Mouse (Mus musculus): ENCODE measurements around the gene Ric8a. TPM values are rescaled to one million over a fixed set of nuclear protein-coding genes. Genes with fewer than 3 reads are reported as not detected.
A peak's percentile ranks its signal among the peaks of the same experiment; 100 is the strongest.
"Not testable (repeated sequence)": the region's sequence is repeated elsewhere in the genome, so short reads cannot be mapped to it uniquely, and the experiment has no call there.

Gene Ric8a
- total and polyA plus RNA-seq, 3 experiments: 20.1 to 37.6 (median 23.6) TPM

DNA sequence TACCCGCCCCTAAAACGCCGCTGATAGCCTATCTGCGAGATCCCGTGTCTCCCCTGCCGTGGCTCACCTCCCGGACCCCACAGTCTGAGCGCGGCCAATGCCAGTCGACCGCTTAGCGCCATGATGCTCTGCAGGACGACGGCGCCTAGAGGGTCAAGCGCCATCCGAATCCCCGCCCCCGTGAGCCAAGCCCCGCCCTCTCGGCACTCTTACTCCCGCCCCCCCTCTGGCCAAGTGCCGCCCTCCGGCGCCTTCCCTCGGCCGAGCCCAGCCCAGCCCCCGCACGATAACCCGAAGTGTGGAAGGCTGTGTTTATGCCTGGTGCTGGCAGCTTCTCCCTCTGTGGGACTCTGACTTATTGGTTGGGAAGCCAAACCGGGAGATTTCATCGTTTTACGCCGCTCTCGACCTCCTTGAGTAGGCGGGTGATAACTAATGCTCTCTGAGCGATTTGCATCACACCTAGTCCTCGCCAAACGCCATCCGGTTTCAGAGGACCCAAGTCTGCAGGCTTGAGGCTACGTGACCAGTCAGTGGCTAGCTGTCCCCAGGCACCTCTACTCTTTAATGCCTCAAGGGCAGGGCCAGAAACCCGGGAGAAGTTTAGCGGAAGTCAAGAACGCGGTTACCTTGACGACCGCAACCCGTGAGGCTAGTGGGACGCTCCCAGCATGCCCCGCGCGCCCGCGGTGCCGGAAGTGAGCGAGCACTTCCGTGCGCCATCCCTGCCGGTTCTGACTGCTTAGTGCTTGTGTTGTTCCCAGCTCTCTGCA lies 25.1 kb downstream of the Ric8a start, which contains the start of the genes Psmd13 and Sirt3:
Gene Psmd13, plus strand, starts transcription at position 273 of the 773 bp plus-strand sequence.
Gene Sirt3, minus strand, starts transcription at position 614 of the 773 bp plus-strand sequence.
- peak within 1 kb of the TSS; percentile 83 for H3K9ac ChIP-seq (ENCODE audit: low read depth, low read length)
- intact Hi-C loops (cut with DNase I): loop anchor here (1.0 to 5.0 kb wide), 2 partner anchors 25 to 35 kb away; partner anchors contain the start of genes Bet1l, Odf3 and Scgb1c1

DNA sequence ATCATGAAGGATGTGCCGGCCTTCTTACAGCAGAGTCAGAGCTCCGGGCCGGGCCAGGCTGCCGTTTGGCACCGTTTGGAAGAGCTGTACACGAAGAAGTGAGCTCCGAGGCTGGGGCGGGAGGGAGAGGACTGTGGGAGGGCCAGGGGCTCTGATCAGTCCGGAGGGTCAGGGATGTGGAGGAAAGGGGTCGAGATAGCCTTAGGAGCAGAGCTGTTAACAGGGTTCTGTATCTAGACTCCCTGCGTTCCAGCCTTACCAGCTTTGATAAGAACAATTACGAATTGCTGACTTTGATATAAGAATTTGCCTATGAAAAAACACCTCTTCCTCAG lies 25.7 kb downstream of the Ric8a start:
- Histone ChIP-seq H3K79me2 (replicated peaks; ENCODE audit: control insufficient read depth, insufficient read depth, low read length) (no peaks in the 10 kb centered on the region; the same call in 1 of the 2 replicates), H3K27me3 (ENCODE audit: control insufficient read depth, insufficient read depth, low read length) (no peaks in the 10 kb centered on the region), H3K9ac (ENCODE audit: low read depth, low read length) (peak overlapping the region; percentile 57), H3K27ac (peak overlapping the region; percentile 91), H3K4me1 (ENCODE audit: control insufficient read depth, insufficient read depth, low read length) (peaks cover 2% of the 10 kb centered on the region), H3K4me3 (peak overlapping the region; percentile 72), H3K36me3 (ENCODE audit: control insufficient read depth, insufficient read depth, low read length) (no peaks in the 10 kb centered on the region)
- 1% methylated on average over 12 of the region's 12 CpGs for WGBS
- intact Hi-C loops (cut with DNase I): loop anchor here (1.0 to 5.0 kb wide), 2 partner anchors 25 to 35 kb away; partner anchors contain the start of genes Bet1l, Odf3 and Scgb1c1
- no peak for DNase-seq
- TF ChIP-seq CTCF (IDR thresholded peaks at IDR 0.05) (no peak), EP300 (IDR thresholded peaks at IDR 0.05; ENCODE audit: insufficient read depth, low read depth, low read length) (no peak), POLR2A (IDR thresholded peaks at IDR 0.05; ENCODE audit: insufficient read depth, low read depth, low read length) (no peak)

More for the DNA sequence above, 25.1 kb downstream of the Ric8a start, which contains the start of the genes Psmd13 and Sirt3:
- under 1% methylated on average over 59 of the region's 59 CpGs for WGBS
- peaks cover 2% of the 10 kb centered on the region for H3K4me1 ChIP-seq (ENCODE audit: control insufficient read depth, insufficient read depth, low read length)
- DNase-seq: peak; percentile 95
- H3K27ac ChIP-seq: peak within 1 kb of the TSS; percentile 91
- H3K4me3 ChIP-seq: peak within 1 kb of the TSS; percentile 72
- no peaks in the 10 kb centered on the region for H3K27me3 ChIP-seq (ENCODE audit: control insufficient read depth, insufficient read depth, low read length)
- no peaks in the 10 kb centered on the region for H3K36me3 ChIP-seq (ENCODE audit: control insufficient read depth, insufficient read depth, low read length)
- TF ChIP-seq POLR2A (IDR thresholded peaks at IDR 0.05; ENCODE audit: insufficient read depth, low read depth, low read length) (peak; percentile 64), EP300 (IDR thresholded peaks at IDR 0.05; ENCODE audit: insufficient read depth, low read depth, low read length) (0 out of 2 replicates have a peak, but pooled peaks have one; percentile 22), CTCF (IDR thresholded peaks at IDR 0.05) (peak; percentile 6; the same call in 1 of the 2 replicates)
- no peaks in the 10 kb centered on the region; the same call in 1 of the 2 replicates for H3K79me2 ChIP-seq (replicated peaks; ENCODE audit: control insufficient read depth, insufficient read depth, low read length)

DNA sequence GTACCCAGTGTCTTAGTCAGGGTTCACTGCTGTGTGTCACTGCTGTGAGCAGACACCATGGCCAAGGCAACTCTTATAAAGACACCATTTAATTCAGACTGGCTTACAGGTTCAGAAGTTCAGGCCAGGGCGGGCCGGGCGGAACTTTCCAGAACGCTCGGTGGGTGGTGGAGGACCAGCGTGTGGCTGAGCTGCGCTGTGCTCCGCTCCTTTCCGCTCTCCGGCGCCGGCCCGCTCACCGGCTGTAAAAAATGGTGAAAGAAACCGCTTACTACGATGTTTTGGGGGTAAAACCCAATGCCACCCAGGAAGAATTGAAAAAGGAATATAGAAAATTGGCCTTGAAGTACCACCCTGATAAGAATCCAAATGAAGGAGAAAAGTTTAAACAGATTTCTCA lies 33.9 kb downstream of the Ric8a start:
- intact Hi-C loops (cut with DNase I); DNase-seq; H3K4me1 ChIP-seq (ENCODE audit: control insufficient read depth, insufficient read depth, low read length); H3K27ac ChIP-seq; H3K4me3 ChIP-seq; H3K79me2 ChIP-seq (replicated peaks; ENCODE audit: control insufficient read depth, insufficient read depth, low read length); H3K27me3 ChIP-seq (ENCODE audit: control insufficient read depth, insufficient read depth, low read length); H3K9ac ChIP-seq (ENCODE audit: low read depth, low read length); H3K36me3 ChIP-seq (ENCODE audit: control insufficient read depth, insufficient read depth, low read length): not testable (repeated sequence)
- WGBS: 96% methylated on average over 16 of the region's 16 CpGs

DNA sequence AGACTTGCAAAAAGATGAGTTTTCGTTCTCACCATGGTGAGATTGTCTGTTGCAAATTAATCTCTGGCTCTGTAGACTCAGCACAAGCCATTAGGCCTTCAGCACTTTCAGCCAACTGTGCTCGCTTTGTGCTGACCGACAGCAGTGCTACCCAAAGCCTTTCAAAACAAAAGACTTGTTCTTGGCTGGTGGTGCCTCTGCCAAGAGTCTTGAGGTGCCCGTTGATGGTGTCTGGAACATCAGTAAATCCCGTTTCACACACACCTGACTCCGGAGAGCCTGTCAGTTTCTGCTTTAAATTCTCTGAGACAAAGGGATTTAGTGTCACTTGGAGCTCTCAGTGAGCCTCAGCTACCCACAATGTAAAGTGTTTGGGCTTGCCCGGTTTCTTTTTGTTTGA lies 37.3 kb downstream of the Ric8a start:
- no peaks in the 10 kb centered on the region for H3K27me3 ChIP-seq (ENCODE audit: control insufficient read depth, insufficient read depth, low read length)
- intact Hi-C loops (cut with DNase I): no loop called here
- H3K4me1 ChIP-seq (ENCODE audit: control insufficient read depth, insufficient read depth, low read length): no peaks in the 10 kb centered on the region; the same call in 1 of the 2 replicates
- H3K36me3 ChIP-seq (ENCODE audit: control insufficient read depth, insufficient read depth, low read length): no peaks in the 10 kb centered on the region; the same call in 1 of the 2 replicates
- 92% methylated on average over 7 of the region's 7 CpGs for WGBS
- DNase-seq: no peak
- no peak overlapping the region for H3K27ac ChIP-seq
- no peak overlapping the region for H3K4me3 ChIP-seq
- TF ChIP-seq POLR2A (IDR thresholded peaks at IDR 0.05; ENCODE audit: insufficient read depth, low read depth, low read length) (no peak), CTCF (IDR thresholded peaks at IDR 0.05) (no peak), EP300 (IDR thresholded peaks at IDR 0.05; ENCODE audit: insufficient read depth, low read depth, low read length) (no peak)
- H3K9ac ChIP-seq (ENCODE audit: low read depth, low read length): no peak overlapping the region
- no peaks in the 10 kb centered on the region for H3K79me2 ChIP-seq (replicated peaks; ENCODE audit: control insufficient read depth, insufficient read depth, low read length)

DNA sequence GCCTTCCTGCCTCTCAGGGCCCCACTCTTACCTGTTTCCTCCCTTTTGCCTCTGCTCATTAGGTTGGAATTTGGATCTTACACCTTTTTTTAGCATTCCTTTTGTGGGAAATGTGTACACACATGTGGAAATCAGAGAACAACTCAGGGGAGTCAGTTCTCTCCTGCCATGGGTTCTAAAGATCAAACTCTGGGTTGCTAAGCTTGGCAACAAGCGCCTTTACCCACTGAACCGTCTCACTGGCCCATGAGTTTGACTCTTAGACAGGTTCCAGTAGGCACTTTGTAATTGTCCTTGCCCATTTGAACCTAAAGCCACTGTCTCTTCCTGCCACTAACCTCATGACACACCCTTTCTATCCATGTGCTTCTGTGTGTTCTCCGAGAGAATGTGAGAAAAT lies 37.9 kb downstream of the Ric8a start:
- 90% methylated on average over 3 of the region's 3 CpGs for WGBS
- TF ChIP-seq POLR2A (IDR thresholded peaks at IDR 0.05; ENCODE audit: insufficient read depth, low read depth, low read length) (no peak), CTCF (IDR thresholded peaks at IDR 0.05) (no peak), EP300 (IDR thresholded peaks at IDR 0.05; ENCODE audit: insufficient read depth, low read depth, low read length) (no peak)
- Histone ChIP-seq H3K4me1 (ENCODE audit: control insufficient read depth, insufficient read depth, low read length) (no peaks in the 10 kb centered on the region; the same call in 1 of the 2 replicates), H3K79me2 (replicated peaks; ENCODE audit: control insufficient read depth, insufficient read depth, low read length) (no peaks in the 10 kb centered on the region), H3K36me3 (ENCODE audit: control insufficient read depth, insufficient read depth, low read length) (no peaks in the 10 kb centered on the region; the same call in 1 of the 2 replicates), H3K4me3 (no peak overlapping the region), H3K27ac (no peak overlapping the region), H3K9ac (ENCODE audit: low read depth, low read length) (no peak overlapping the region), H3K27me3 (ENCODE audit: control insufficient read depth, insufficient read depth, low read length) (no peaks in the 10 kb centered on the region)
- no peak for DNase-seq
- intact Hi-C loops (cut with DNase I): no loop called here

DNA sequence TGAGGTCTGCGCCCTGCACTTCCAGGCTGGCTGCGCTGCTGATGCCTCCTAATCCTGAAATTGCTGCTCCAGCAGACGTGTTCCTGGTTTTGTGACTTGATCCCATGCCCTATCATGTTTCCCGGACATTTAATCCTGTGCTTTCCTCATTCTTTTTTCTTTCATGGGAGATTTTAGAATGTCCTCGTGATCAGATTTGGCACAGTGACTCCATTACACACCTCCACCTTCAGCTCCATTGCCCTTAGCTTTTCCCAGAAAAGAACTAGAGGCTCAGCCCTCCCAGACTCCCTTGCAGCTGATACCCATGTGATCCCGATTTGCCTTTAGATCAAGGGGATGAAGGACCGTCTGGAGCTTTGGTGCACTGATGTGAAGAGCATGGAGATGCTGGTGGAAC lies 41.1 kb downstream of the Ric8a start:
- H3K36me3 ChIP-seq (ENCODE audit: control insufficient read depth, insufficient read depth, low read length): no peaks in the 10 kb centered on the region; the same call in 1 of the 2 replicates
- no peaks in the 10 kb centered on the region; the same call in 1 of the 2 replicates for H3K4me1 ChIP-seq (ENCODE audit: control insufficient read depth, insufficient read depth, low read length)
- DNase-seq: no peak
- intact Hi-C loops (cut with DNase I): no loop called here
- no peak overlapping the region for H3K4me3 ChIP-seq
- no peak overlapping the region for H3K9ac ChIP-seq (ENCODE audit: low read depth, low read length)
- TF ChIP-seq CTCF (IDR thresholded peaks at IDR 0.05): no peak
- no peak for TF ChIP-seq EP300 (IDR thresholded peaks at IDR 0.05; ENCODE audit: insufficient read depth, low read depth, low read length)
- no peak for TF ChIP-seq POLR2A (IDR thresholded peaks at IDR 0.05; ENCODE audit: insufficient read depth, low read depth, low read length)
- no peaks in the 10 kb centered on the region for H3K79me2 ChIP-seq (replicated peaks; ENCODE audit: control insufficient read depth, insufficient read depth, low read length)
- no peak overlapping the region for H3K27ac ChIP-seq
- 85% methylated on average over 7 of the region's 7 CpGs for WGBS
- H3K27me3 ChIP-seq (ENCODE audit: control insufficient read depth, insufficient read depth, low read length): no peaks in the 10 kb centered on the region
